Mouse (Mus musculus): ENCODE measurements around the gene Dcaf12. TPM values are rescaled to one million over a fixed set of nuclear protein-coding genes. Genes with fewer than 3 reads are reported as not detected.

The Dcaf12 gene
- polyA plus RNA-seq (2012; rRNA removed) = 71.2 and 84.7 TPM in 2 replicates

- no peak for TF ChIP-seq CTCF (IDR thresholded peaks at IDR 0.05; ENCODE audit: control insufficient read depth, insufficient read depth, insufficient replicate concordance, low read depth, low read length)
- peak; percentile 88 for TF ChIP-seq POLR2A (IDR thresholded peaks at IDR 0.05; ENCODE audit: control insufficient read depth, low read depth, low read length)
- H3K4me1 ChIP-seq (ENCODE audit: control insufficient read depth, insufficient read depth, low read length) = peaks cover 8% of the 10 kb centered on the region
- H3K4me3 ChIP-seq (ENCODE audit: control insufficient read depth, low read depth, low read length) = peak within 1 kb of the TSS; percentile 87
- peak within 1 kb of the TSS; percentile 82 for H3K27ac ChIP-seq (ENCODE audit: control insufficient read depth, insufficient read depth, low read depth, low read length)
- no peaks in the 10 kb centered on the region for H3K27me3 ChIP-seq (ENCODE audit: control insufficient read depth, insufficient read depth, low read length)
- peaks cover 3% of the 10 kb centered on the region; the same call in 1 of the 2 replicates for H3K36me3 ChIP-seq (ENCODE audit: control insufficient read depth, insufficient read depth, low read length)
These were observed at the start of gene Dcaf12 for GRCm38 (mm10) chr4:41314141-41315129. Gene Dcaf12 (minus strand): TSS chr4:41314889.

GRCm38 (mm10) chr4:41361059-41361458 lies 46.4 kb upstream of the Dcaf12 start:
- Histone ChIP-seq H3K27me3 (ENCODE audit: control insufficient read depth, insufficient read depth, low read length) (no peaks in the 10 kb centered on the region), H3K36me3 (ENCODE audit: control insufficient read depth, insufficient read depth, low read length) (peaks cover 1% of the 10 kb centered on the region; the same call in 1 of the 2 replicates), H3K4me1 (ENCODE audit: control insufficient read depth, insufficient read depth, low read length) (no peaks in the 10 kb centered on the region), H3K4me3 (ENCODE audit: control insufficient read depth, low read depth, low read length) (no peak overlapping the region), H3K27ac (ENCODE audit: control insufficient read depth, insufficient read depth, low read depth, low read length) (no peak overlapping the region)
- TF ChIP-seq CTCF (IDR thresholded peaks at IDR 0.05; ENCODE audit: control insufficient read depth, insufficient read depth, insufficient replicate concordance, low read depth, low read length) = no peak
- TF ChIP-seq POLR2A (IDR thresholded peaks at IDR 0.05; ENCODE audit: control insufficient read depth, low read depth, low read length) = no peak

- no peak overlapping the region for H3K4me3 ChIP-seq (ENCODE audit: control insufficient read depth, low read depth, low read length)
- H3K27ac ChIP-seq (ENCODE audit: control insufficient read depth, insufficient read depth, low read depth, low read length) = no peak overlapping the region
- no peaks in the 10 kb centered on the region for H3K27me3 ChIP-seq (ENCODE audit: control insufficient read depth, insufficient read depth, low read length)
- no peaks in the 10 kb centered on the region for H3K4me1 ChIP-seq (ENCODE audit: control insufficient read depth, insufficient read depth, low read length)
- TF ChIP-seq CTCF (IDR thresholded peaks at IDR 0.05; ENCODE audit: control insufficient read depth, insufficient read depth, insufficient replicate concordance, low read depth, low read length) (no peak), POLR2A (IDR thresholded peaks at IDR 0.05; ENCODE audit: control insufficient read depth, low read depth, low read length) (no peak)
- H3K36me3 ChIP-seq (ENCODE audit: control insufficient read depth, insufficient read depth, low read length) = no peaks in the 10 kb centered on the region
These were observed 44.7 kb upstream of the Dcaf12 start for GRCm38 (mm10) chr4:41359358-41359757.

GRCm38 (mm10) chr4:41358669-41359068 lies 44.0 kb upstream of the Dcaf12 start:
- no peaks in the 10 kb centered on the region for H3K4me1 ChIP-seq (ENCODE audit: control insufficient read depth, insufficient read depth, low read length)
- no peaks in the 10 kb centered on the region for H3K27me3 ChIP-seq (ENCODE audit: control insufficient read depth, insufficient read depth, low read length)
- TF ChIP-seq CTCF (IDR thresholded peaks at IDR 0.05; ENCODE audit: control insufficient read depth, insufficient read depth, insufficient replicate concordance, low read depth, low read length) (no peak), POLR2A (IDR thresholded peaks at IDR 0.05; ENCODE audit: control insufficient read depth, low read depth, low read length) (no peak)
- no peak overlapping the region for H3K27ac ChIP-seq (ENCODE audit: control insufficient read depth, insufficient read depth, low read depth, low read length)
- no peaks in the 10 kb centered on the region for H3K36me3 ChIP-seq (ENCODE audit: control insufficient read depth, insufficient read depth, low read length)
- H3K4me3 ChIP-seq (ENCODE audit: control insufficient read depth, low read depth, low read length) = no peak overlapping the region

DNA sequence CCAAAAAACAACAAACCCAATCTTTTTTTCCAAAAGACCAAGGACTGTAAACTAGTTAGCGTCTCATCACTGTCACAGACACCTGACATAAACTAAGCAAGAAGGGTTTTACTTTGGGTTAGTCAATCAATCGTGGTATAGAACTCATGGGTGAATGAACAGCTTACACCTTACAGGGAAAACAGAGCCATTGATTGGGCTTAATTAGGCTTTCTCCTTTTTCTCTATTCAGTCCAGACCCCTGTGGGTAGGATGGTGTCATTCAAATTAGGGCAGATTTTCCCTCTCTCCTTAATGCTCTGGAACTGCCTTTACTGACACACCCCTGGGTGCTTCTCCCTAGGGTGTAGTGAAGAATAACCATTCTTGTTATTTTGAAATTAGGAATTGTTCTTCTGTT lies 42.5 kb upstream of the Dcaf12 start:
- H3K27me3 ChIP-seq (ENCODE audit: control insufficient read depth, insufficient read depth, low read length) = no peaks in the 10 kb centered on the region
- H3K36me3 ChIP-seq (ENCODE audit: control insufficient read depth, insufficient read depth, low read length) = no peaks in the 10 kb centered on the region
- no peaks in the 10 kb centered on the region for H3K4me1 ChIP-seq (ENCODE audit: control insufficient read depth, insufficient read depth, low read length)
- H3K4me3 ChIP-seq (ENCODE audit: control insufficient read depth, low read depth, low read length) = no peak overlapping the region
- TF ChIP-seq CTCF (IDR thresholded peaks at IDR 0.05; ENCODE audit: control insufficient read depth, insufficient read depth, insufficient replicate concordance, low read depth, low read length) (no peak), POLR2A (IDR thresholded peaks at IDR 0.05; ENCODE audit: control insufficient read depth, low read depth, low read length) (no peak)
- H3K27ac ChIP-seq (ENCODE audit: control insufficient read depth, insufficient read depth, low read depth, low read length) = no peak overlapping the region

- Histone ChIP-seq H3K4me3 (ENCODE audit: control insufficient read depth, low read depth, low read length) (no peak overlapping the region), H3K4me1 (ENCODE audit: control insufficient read depth, insufficient read depth, low read length) (no peaks in the 10 kb centered on the region), H3K36me3 (ENCODE audit: control insufficient read depth, insufficient read depth, low read length) (no peaks in the 10 kb centered on the region), H3K27me3 (ENCODE audit: control insufficient read depth, insufficient read depth, low read length) (no peaks in the 10 kb centered on the region), H3K27ac (ENCODE audit: control insufficient read depth, insufficient read depth, low read depth, low read length) (no peak overlapping the region)
- TF ChIP-seq CTCF (IDR thresholded peaks at IDR 0.05; ENCODE audit: control insufficient read depth, insufficient read depth, insufficient replicate concordance, low read depth, low read length) (no peak), POLR2A (IDR thresholded peaks at IDR 0.05; ENCODE audit: control insufficient read depth, low read depth, low read length) (no peak)
These were observed 38.6 kb upstream of the Dcaf12 start for GRCm38 (mm10) chr4:41353265-41353664.

DNA sequence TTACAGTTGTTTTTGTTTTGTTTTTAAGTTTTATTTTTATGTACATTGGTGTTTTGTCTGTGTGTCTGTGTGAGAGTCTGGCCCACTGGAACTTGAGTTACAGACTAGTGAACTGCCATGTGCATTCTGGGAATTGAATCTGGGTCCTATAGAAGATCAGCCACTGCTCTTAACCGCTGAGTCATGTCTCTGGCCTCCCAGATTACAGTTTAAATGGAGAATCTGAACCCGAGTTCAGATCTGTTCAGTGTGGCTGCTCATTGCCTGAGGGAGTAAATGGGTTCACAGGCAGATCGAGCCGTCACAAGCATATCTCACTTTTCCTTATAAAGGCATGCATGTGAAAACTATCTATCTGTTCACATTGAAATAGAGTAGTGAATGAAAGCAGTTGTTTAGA lies 38.1 kb upstream of the Dcaf12 start:
- Histone ChIP-seq H3K27me3 (ENCODE audit: control insufficient read depth, insufficient read depth, low read length) (no peaks in the 10 kb centered on the region), H3K27ac (ENCODE audit: control insufficient read depth, insufficient read depth, low read depth, low read length) (no peak overlapping the region), H3K36me3 (ENCODE audit: control insufficient read depth, insufficient read depth, low read length) (no peaks in the 10 kb centered on the region), H3K4me3 (ENCODE audit: control insufficient read depth, low read depth, low read length) (no peak overlapping the region), H3K4me1 (ENCODE audit: control insufficient read depth, insufficient read depth, low read length) (peaks cover 2% of the 10 kb centered on the region; the same call in 1 of the 2 replicates)
- no peak for TF ChIP-seq CTCF (IDR thresholded peaks at IDR 0.05; ENCODE audit: control insufficient read depth, insufficient read depth, insufficient replicate concordance, low read depth, low read length)
- no peak for TF ChIP-seq POLR2A (IDR thresholded peaks at IDR 0.05; ENCODE audit: control insufficient read depth, low read depth, low read length)
